Mouse (Mus musculus) kidney, adult 2 months (tissue): ENCODE data around the gene Dmrtc2. TPM values are rescaled to one million over a fixed set of nuclear protein-coding genes. Genes with fewer than 3 reads are reported as not detected.
"Not testable (repeated sequence)": the region's sequence is repeated elsewhere in the genome, so short reads cannot be mapped to it uniquely, and the experiment has no call there.

ENCODE experiments used
- DNase-seq: peaks from one replicate; pipeline ENCODE4 v3.0.0; 2021
- H3K27ac ChIP-seq: fragments of 200-500 bp; 2 replicates; pipeline ENCODE4 v1.5.1; 2012; ENCODE audit warnings: low read depth, low read length, control low read depth, inconsistent platforms; ENCODE audit not compliant: insufficient read depth
- H3K27me3 ChIP-seq: fragments of 200-500 bp; replicated peaks from 2 replicates; pipeline ENCODE4 v1.6.1; 2012; ENCODE audit warnings: mild to moderate bottlenecking, moderate library complexity, low read length, inconsistent platforms; ENCODE audit not compliant: control insufficient read depth, insufficient read depth
- H3K36me3 ChIP-seq: fragments of 200-500 bp; 2 replicates; pipeline ENCODE4 v1.6.1; 2012; ENCODE audit warnings: mild to moderate bottlenecking, moderate library complexity, low read length, inconsistent platforms; ENCODE audit not compliant: control insufficient read depth, insufficient read depth
- H3K4me1 ChIP-seq: fragments of 200-500 bp; 2 replicates; pipeline ENCODE4 v1.6.1; 2011; ENCODE audit warnings: low read length; ENCODE audit not compliant: control insufficient read depth, insufficient read depth
- H3K4me3 ChIP-seq: fragments of 200-500 bp; 2 replicates; pipeline ENCODE4 v1.5.1; 2011; ENCODE audit warnings: mild to moderate bottlenecking, low read depth, low read length, control low read depth; ENCODE audit not compliant: insufficient read depth
- CTCF ChIP-seq: fragments of 200-500 bp; conservative IDR thresholded peaks from 2 replicates; pipeline ENCODE4 v1.5.1; 2011; ENCODE audit warnings: low read depth, mild to moderate bottlenecking, control low read depth, low read length, moderate library complexity, mixed read lengths; ENCODE audit not compliant: insufficient read depth, insufficient read length
- POLR2A ChIP-seq: fragments of 200-500 bp; IDR thresholded peaks from one replicate; pipeline ENCODE4 v1.6.1; 2011; ENCODE audit warnings: low read depth, low read length, control low read depth
- WGBS: fragments of 180-500 bp; shearing (Covaris S2); methylation state at CpG from one replicate; pipeline ENCODE4 v1.1.7; 2018; 5-methylcytosine and 5-hydroxymethylcytosine counted together
- polyA plus RNA-seq: library from polyadenylated mRNA; depleted of rRNA; stranded (reverse); fragments of >200 nt; gene quantifications from 2 replicates; pipeline ENCODE4 v1.2.3, GENCODE M21; 2012

Gene Dmrtc2
- polyA plus RNA-seq, 1 experiment = not detected

GRCm38 (mm10) chr7:24886308-24886633, 16.4 kb downstream of the Dmrtc2 start:
- H3K4me1 ChIP-seq = peaks cover 24% of the 10 kb centered on the region
- TF ChIP-seq POLR2A = no peak
- no peak for TF ChIP-seq CTCF
- no peaks in the 10 kb centered on the region; the same call in 1 of the 2 replicates for H3K36me3 ChIP-seq
- WGBS = 23% methylated on average over 4 of the region's 4 CpGs
- peak overlapping the region; percentile 91; the same call in 1 of the 2 replicates for H3K4me3 ChIP-seq
- H3K27ac ChIP-seq = peak overlapping the region; percentile 16; the same call in 1 of the 2 replicates
- H3K27me3 ChIP-seq = no peaks in the 10 kb centered on the region
- peak; percentile 73 for DNase-seq

- TF ChIP-seq CTCF (no peak), POLR2A (no peak)
- Histone ChIP-seq H3K27ac (no peak overlapping the region; the same call in 1 of the 2 replicates), H3K4me1 (peaks cover 24% of the 10 kb centered on the region), H3K4me3 (no peak overlapping the region), H3K27me3 (no peaks in the 10 kb centered on the region), H3K36me3 (no peaks in the 10 kb centered on the region; the same call in 1 of the 2 replicates)
- no peak for DNase-seq
- WGBS = 46% methylated on average over 4 of the region's 4 CpGs
Observed at GRCm38 (mm10) chr7:24887096-24887495, 17.2 kb downstream of the Dmrtc2 start.

- Histone ChIP-seq H3K27ac (peak overlapping the region; percentile 62; the same call in 1 of the 2 replicates), H3K4me3 (no peak overlapping the region), H3K36me3 (no peaks in the 10 kb centered on the region; the same call in 1 of the 2 replicates), H3K4me1 (peaks cover 24% of the 10 kb centered on the region), H3K27me3 (no peaks in the 10 kb centered on the region)
- TF ChIP-seq POLR2A = no peak
- WGBS = 42% methylated on average over 6 of the region's 6 CpGs
- peak; percentile 93 for DNase-seq
Observed at GRCm38 (mm10) chr7:24889431-24890220, 19.8 kb downstream of the Dmrtc2 start.

- DNase-seq = peak; percentile 76
- Histone ChIP-seq H3K36me3 (no peaks in the 10 kb centered on the region; the same call in 1 of the 2 replicates), H3K27ac (no peak overlapping the region), H3K4me1 (peaks cover 24% of the 10 kb centered on the region), H3K27me3 (no peaks in the 10 kb centered on the region), H3K4me3 (no peak overlapping the region)
- WGBS = 28% methylated on average over 10 of the region's 10 CpGs
- no peak for TF ChIP-seq POLR2A
- peak; percentile 99 for TF ChIP-seq CTCF
Observed at GRCm38 (mm10) chr7:24890281-24891216, 20.7 kb downstream of the Dmrtc2 start.

GRCm38 (mm10) chr7:24891241-24892124, 21.6 kb downstream of the Dmrtc2 start:
- H3K36me3 ChIP-seq = no peaks in the 10 kb centered on the region; the same call in 1 of the 2 replicates
- TF ChIP-seq POLR2A (no peak), CTCF (no peak)
- H3K4me1 ChIP-seq = peaks cover 18% of the 10 kb centered on the region
- DNase-seq = no peak
- H3K27ac ChIP-seq = no peak overlapping the region
- no peak overlapping the region for H3K4me3 ChIP-seq
- no peaks in the 10 kb centered on the region for H3K27me3 ChIP-seq
- 72% methylated on average over 3 of the region's 3 CpGs for WGBS

GRCm38 (mm10) chr7:24892125-24892583, 22.3 kb downstream of the Dmrtc2 start:
- Histone ChIP-seq H3K27me3 (no peaks in the 10 kb centered on the region), H3K4me1 (peaks cover 14% of the 10 kb centered on the region), H3K27ac (no peak overlapping the region), H3K4me3 (no peak overlapping the region), H3K36me3 (no peaks in the 10 kb centered on the region; the same call in 1 of the 2 replicates)
- no peak for DNase-seq
- 58% methylated on average over 2 of the region's 2 CpGs for WGBS
- TF ChIP-seq CTCF = no peak
- TF ChIP-seq POLR2A = no peak

GRCm38 (mm10) chr7:24895749-24896148, 25.9 kb downstream of the Dmrtc2 start:
- H3K27ac ChIP-seq, H3K4me3 ChIP-seq, H3K36me3 ChIP-seq, H3K4me1 ChIP-seq, H3K27me3 ChIP-seq, DNase-seq: not testable (repeated sequence)
- 81% methylated on average over 2 of the region's 2 CpGs for WGBS
